Mouse (Mus musculus): ENCODE results near the gene Wdr61. TPM values are rescaled to one million over a fixed set of nuclear protein-coding genes. Genes with fewer than 3 reads are reported as not detected.

Wdr61 gene
- polyA plus RNA-seq, 1 experiment = 49.7 TPM

DNA sequence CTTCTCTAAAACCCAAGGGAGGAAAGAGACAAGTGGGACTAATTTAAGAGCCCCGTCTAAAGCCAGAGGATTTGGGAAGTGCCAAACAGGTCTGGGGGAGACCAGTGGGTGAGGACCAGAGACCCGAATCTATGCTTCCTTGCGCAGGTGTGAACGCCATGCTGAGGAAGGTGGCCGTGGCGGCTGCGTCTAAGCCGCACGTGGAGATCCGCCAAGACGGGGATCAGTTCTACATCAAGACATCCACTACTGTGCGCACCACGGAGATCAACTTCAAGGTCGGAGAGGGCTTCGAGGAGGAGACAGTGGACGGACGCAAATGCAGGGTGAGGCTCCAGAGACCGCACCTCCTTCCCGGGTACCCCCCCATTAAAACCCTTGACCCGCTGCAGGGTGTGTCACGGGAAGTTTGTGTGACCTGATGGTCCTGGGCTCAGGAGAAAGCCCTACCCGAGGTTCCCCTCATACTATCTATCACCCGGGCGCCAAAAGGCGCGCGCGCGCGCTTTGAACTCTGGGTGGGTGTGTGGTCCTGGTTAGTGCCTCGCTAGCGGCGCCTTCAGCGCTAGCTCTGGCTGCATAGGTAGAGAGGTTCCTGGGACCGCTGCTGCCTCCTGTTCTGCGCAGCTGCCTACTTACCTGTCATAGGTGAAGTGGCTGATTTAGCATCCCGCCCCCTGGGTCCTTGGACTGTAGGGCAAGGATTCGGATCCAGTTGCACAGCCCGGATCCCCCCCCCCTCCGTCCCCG is 31.2 kb upstream of the Wdr61 start:
- Histone ChIP-seq H3K27me3 (ENCODE audit: control insufficient read depth, insufficient read depth, low read length) (peaks cover 7% of the 10 kb centered on the region; the same call in 1 of the 2 replicates), H3K4me1 (replicated peaks; ENCODE audit: control insufficient read depth, insufficient read depth, low read length) (no peaks in the 10 kb centered on the region), H3K4me3 (ENCODE audit: control insufficient read depth, insufficient read depth, low read length) (no peak overlapping the region), H3K27ac (ENCODE audit: control insufficient read depth, insufficient read depth, low read length) (no peak overlapping the region), H3K36me3 (ENCODE audit: control insufficient read depth, insufficient read depth, low read length) (no peaks in the 10 kb centered on the region)
- no peak for DNase-seq
- whole genome bisulfite sequencing = 6% methylated on average over 41 of the region's 41 CpGs
- TF ChIP-seq CTCF (IDR thresholded peaks at IDR 0.05; ENCODE audit: borderline replicate concordance, control insufficient read depth, extremely low read depth, insufficient read depth, low read length, poor library complexity) (no peak), POLR2A (IDR thresholded peaks at IDR 0.05; ENCODE audit: control insufficient read depth, extremely low read depth, insufficient read depth, low read length, poor library complexity) (no peak)

DNA sequence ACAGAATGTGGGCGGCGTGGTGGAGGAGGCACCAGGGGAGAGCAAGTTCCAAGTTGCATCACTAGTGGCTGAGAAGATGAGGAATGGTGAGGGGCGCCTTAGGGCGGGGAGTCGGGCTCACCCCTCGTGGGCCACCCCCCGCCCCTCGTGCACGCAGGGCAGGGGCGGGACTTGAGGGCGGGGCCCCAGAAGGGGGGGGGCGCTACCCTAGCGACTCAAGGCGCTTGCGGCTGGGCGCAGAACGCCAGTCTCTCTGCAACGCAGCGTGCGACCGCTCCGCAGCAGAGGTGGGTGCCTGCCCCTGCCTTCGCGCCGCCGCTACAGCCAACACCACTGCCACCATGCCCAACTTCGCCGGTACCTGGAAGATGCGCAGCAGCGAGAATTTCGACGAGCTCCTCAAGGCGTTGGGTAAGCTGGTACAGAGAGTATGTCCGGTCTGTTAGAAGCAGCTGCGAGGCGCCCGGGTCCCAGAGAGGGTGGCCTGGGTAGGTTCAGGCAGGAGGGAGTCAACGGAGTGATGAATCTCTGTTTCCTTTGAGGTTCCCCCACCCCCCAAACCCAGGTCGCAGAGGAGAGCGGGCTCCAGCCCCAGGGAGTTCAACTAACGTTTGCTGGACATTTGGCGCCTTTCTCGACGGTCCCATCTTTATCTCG is 30.4 kb upstream of the Wdr61 start, which contains the start of gene Crabp1:
TSS of gene Crabp1 (plus strand) at position 188 of the 657 bp plus-strand sequence.
- Histone ChIP-seq H3K27me3 (ENCODE audit: control insufficient read depth, insufficient read depth, low read length) (peaks cover 7% of the 10 kb centered on the region; the same call in 1 of the 2 replicates), H3K4me1 (replicated peaks; ENCODE audit: control insufficient read depth, insufficient read depth, low read length) (no peaks in the 10 kb centered on the region), H3K4me3 (ENCODE audit: control insufficient read depth, insufficient read depth, low read length) (no peak within 1 kb of the TSS), H3K27ac (ENCODE audit: control insufficient read depth, insufficient read depth, low read length) (no peak within 1 kb of the TSS), H3K36me3 (ENCODE audit: control insufficient read depth, insufficient read depth, low read length) (no peaks in the 10 kb centered on the region)
- no peak for DNase-seq
- TF ChIP-seq CTCF (IDR thresholded peaks at IDR 0.05; ENCODE audit: borderline replicate concordance, control insufficient read depth, extremely low read depth, insufficient read depth, low read length, poor library complexity) (no peak), POLR2A (IDR thresholded peaks at IDR 0.05; ENCODE audit: control insufficient read depth, extremely low read depth, insufficient read depth, low read length, poor library complexity) (no peak)
- whole genome bisulfite sequencing = 4% methylated on average over 45 of the region's 45 CpGs

DNA sequence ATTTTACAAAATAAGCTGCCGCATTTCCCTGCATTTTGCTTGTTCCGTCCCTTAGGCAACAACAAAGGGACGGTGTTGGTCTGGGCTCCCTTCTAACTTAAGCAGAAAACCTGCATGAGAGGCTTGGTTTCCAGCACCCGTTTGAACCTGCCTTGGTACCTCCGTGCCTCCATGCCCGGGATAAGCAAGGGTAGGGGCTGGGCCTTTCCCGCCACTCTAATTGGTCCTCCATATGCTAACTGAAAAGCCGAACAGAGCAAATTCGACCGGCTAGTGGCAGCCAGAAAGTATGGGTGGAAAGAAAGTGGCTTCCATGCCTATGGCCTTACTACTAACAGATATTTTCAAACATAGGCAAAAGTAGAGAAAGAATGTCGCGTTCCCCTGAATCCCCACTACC is 29.8 kb upstream of the Wdr61 start:
- 37% methylated on average over 12 of the region's 12 CpGs for WGBS
- Histone ChIP-seq H3K4me3 (ENCODE audit: control insufficient read depth, insufficient read depth, low read length) (no peak overlapping the region), H3K27me3 (ENCODE audit: control insufficient read depth, insufficient read depth, low read length) (peaks cover 7% of the 10 kb centered on the region; the same call in 1 of the 2 replicates), H3K27ac (ENCODE audit: control insufficient read depth, insufficient read depth, low read length) (no peak overlapping the region), H3K36me3 (ENCODE audit: control insufficient read depth, insufficient read depth, low read length) (no peaks in the 10 kb centered on the region), H3K4me1 (replicated peaks; ENCODE audit: control insufficient read depth, insufficient read depth, low read length) (no peaks in the 10 kb centered on the region)
- no peak for DNase-seq
- TF ChIP-seq CTCF (IDR thresholded peaks at IDR 0.05; ENCODE audit: borderline replicate concordance, control insufficient read depth, extremely low read depth, insufficient read depth, low read length, poor library complexity) (no peak), POLR2A (IDR thresholded peaks at IDR 0.05; ENCODE audit: control insufficient read depth, extremely low read depth, insufficient read depth, low read length, poor library complexity) (no peak)

DNA sequence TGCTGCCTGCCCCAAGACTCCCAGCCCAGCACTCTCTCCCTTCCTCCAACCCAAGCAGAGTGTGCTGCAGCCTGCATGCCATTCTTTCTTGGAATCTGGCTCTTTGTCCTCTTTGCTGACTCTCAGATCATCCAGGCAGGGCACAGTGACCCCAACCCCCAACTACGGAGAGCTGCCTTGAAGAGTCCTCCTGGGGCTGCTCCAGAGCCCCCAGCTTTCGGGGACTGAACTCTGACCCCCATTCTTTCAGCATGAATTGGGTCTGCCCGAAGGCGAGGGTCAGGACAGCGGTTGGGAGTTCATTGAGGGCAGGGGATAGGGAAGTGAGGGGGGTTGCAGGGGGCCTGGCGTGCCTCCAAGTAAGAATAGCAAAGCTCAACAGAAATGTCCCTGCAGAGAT is 25.3 kb upstream of the Wdr61 start:
- WGBS = 74% methylated on average over 6 of the region's 6 CpGs
- TF ChIP-seq CTCF (IDR thresholded peaks at IDR 0.05; ENCODE audit: borderline replicate concordance, control insufficient read depth, extremely low read depth, insufficient read depth, low read length, poor library complexity) (no peak), POLR2A (IDR thresholded peaks at IDR 0.05; ENCODE audit: control insufficient read depth, extremely low read depth, insufficient read depth, low read length, poor library complexity) (no peak)
- DNase-seq = no peak
- H3K4me1 ChIP-seq (replicated peaks; ENCODE audit: control insufficient read depth, insufficient read depth, low read length) = no peaks in the 10 kb centered on the region
- no peak overlapping the region for H3K27ac ChIP-seq (ENCODE audit: control insufficient read depth, insufficient read depth, low read length)
- H3K4me3 ChIP-seq (ENCODE audit: control insufficient read depth, insufficient read depth, low read length) = no peak overlapping the region
- no peaks in the 10 kb centered on the region; the same call in 1 of the 2 replicates for H3K27me3 ChIP-seq (ENCODE audit: control insufficient read depth, insufficient read depth, low read length)
- H3K36me3 ChIP-seq (ENCODE audit: control insufficient read depth, insufficient read depth, low read length) = no peaks in the 10 kb centered on the region

DNA sequence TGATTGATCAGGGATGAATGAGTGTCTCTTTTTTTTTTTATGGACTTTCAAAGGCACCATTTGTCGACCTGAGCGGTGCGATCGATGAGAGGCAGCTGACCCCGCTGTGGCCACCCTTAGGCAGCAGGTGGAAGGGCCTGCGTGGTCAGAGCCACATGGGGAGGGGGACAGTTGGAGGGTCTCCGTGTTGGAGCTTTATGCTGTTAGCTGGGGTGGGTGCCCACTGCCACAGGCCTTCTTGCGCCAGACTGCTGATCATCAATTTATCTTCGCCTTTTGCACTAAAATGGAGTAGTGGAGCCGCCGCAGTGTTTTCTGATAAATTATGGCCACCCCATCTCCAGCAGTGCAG is 18.6 kb upstream of the Wdr61 start:
- Histone ChIP-seq H3K4me3 (ENCODE audit: control insufficient read depth, insufficient read depth, low read length) (no peak overlapping the region), H3K27ac (ENCODE audit: control insufficient read depth, insufficient read depth, low read length) (no peak overlapping the region), H3K36me3 (ENCODE audit: control insufficient read depth, insufficient read depth, low read length) (no peaks in the 10 kb centered on the region), H3K27me3 (ENCODE audit: control insufficient read depth, insufficient read depth, low read length) (no peaks in the 10 kb centered on the region), H3K4me1 (replicated peaks; ENCODE audit: control insufficient read depth, insufficient read depth, low read length) (no peaks in the 10 kb centered on the region; the same call in 1 of the 2 replicates)
- no peak for DNase-seq
- 73% methylated on average over 11 of the region's 11 CpGs for WGBS
- TF ChIP-seq POLR2A (IDR thresholded peaks at IDR 0.05; ENCODE audit: control insufficient read depth, extremely low read depth, insufficient read depth, low read length, poor library complexity) (no peak), CTCF (IDR thresholded peaks at IDR 0.05; ENCODE audit: borderline replicate concordance, control insufficient read depth, extremely low read depth, insufficient read depth, low read length, poor library complexity) (no peak)

DNA sequence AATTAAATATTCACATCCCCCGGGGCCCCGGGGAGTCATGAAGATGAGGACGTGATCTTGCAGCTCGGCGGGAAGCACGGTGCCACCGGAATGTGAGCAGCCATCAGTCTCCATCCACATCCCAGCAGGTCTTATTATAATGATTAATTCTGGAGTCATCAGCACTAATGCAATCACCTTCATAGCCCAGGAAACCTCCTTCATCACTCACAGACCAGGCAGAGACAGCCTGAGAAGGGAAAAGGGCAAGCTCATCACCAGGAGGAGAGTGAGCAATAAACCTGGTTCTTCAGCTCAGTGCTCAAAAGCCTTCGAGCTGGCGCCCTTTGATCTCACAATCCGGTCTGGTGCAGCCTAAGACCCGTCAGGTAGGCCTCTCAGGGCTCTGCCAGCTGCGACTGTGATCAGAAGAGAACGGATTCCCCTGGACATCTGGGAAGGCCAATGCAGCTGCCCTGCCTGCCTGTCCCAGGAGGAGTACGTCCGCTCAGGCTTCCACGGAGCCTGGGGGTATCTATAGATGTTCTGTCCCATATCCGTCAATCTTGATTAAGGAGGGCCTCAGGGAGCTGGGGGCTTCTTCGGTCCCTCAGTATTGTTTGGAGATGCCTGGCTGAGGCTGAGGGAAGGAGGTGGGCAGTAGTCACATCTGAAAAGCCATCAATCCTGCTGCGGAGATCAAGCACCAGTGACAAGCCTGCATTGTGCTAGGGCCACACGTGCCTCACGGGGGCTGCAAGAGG is 18.1 kb upstream of the Wdr61 start:
- Histone ChIP-seq H3K4me3 (ENCODE audit: control insufficient read depth, insufficient read depth, low read length) (no peak overlapping the region), H3K36me3 (ENCODE audit: control insufficient read depth, insufficient read depth, low read length) (no peaks in the 10 kb centered on the region), H3K4me1 (replicated peaks; ENCODE audit: control insufficient read depth, insufficient read depth, low read length) (no peaks in the 10 kb centered on the region; the same call in 1 of the 2 replicates), H3K27me3 (ENCODE audit: control insufficient read depth, insufficient read depth, low read length) (no peaks in the 10 kb centered on the region), H3K27ac (ENCODE audit: control insufficient read depth, insufficient read depth, low read length) (no peak overlapping the region)
- no peak for DNase-seq
- no peak for TF ChIP-seq POLR2A (IDR thresholded peaks at IDR 0.05; ENCODE audit: control insufficient read depth, extremely low read depth, insufficient read depth, low read length, poor library complexity)
- TF ChIP-seq CTCF (IDR thresholded peaks at IDR 0.05; ENCODE audit: borderline replicate concordance, control insufficient read depth, extremely low read depth, insufficient read depth, low read length, poor library complexity) = no peak
- WGBS = 74% methylated on average over 21 of the region's 21 CpGs

Measured in thymus, adult 2 months (tissue).